ENCODE assay signal across 8 mouse cellular contexts in genomic region chr14:123626501-123627179, GRCm38 (mm10). TPM values are rescaled to one million over a fixed set of nuclear protein-coding genes. Genes with fewer than 3 reads are reported as not detected.
A peak's percentile ranks its signal among the peaks of the same experiment; 100 is the strongest.
DNase-seq lines count a peak whose midpoint lies in the region; ATAC-seq and TF ChIP-seq lines count a peak whose summit lies in the region.

Gene Nalcn, minus strand, starts transcription at chr14:123627144.

- H3K9me3 ChIP-seq in forebrain, postnatal 0 days (ENCODE audit: low read length): no peaks in the 10 kb centered on the region
- H3K9me3 ChIP-seq in intestine, embryonic 16.5 days (ENCODE audit: control insufficient read depth, low read length): no peaks in the 10 kb centered on the region
- no peaks in the 10 kb centered on the region for H3K9me3 ChIP-seq in liver, postnatal 0 days (ENCODE audit: low read length)
- H3K9me3 ChIP-seq in stomach, embryonic 14.5 days (ENCODE audit: control insufficient read depth, low read depth, low read length): no peaks in the 10 kb centered on the region
- H3K9me3 ChIP-seq in lung, postnatal 0 days (ENCODE audit: low read length): no peaks in the 10 kb centered on the region

- under 1% methylated on average over 47 of the region's 47 CpGs for WGBS in cerebellum, adult 2 months
- 3% methylated on average over 47 of the region's 47 CpGs for whole genome bisulfite sequencing in forebrain, postnatal 0 days
- WGBS in intestine, embryonic 16.5 days: under 1% methylated on average over 46 of the region's 47 CpGs
- WGBS in liver, postnatal 0 days (ENCODE audit: insufficient replicate concordance): 5% methylated on average over 29 of the region's 47 CpGs
- WGBS in stomach, embryonic 14.5 days: under 1% methylated on average over 47 of the region's 47 CpGs
- WGBS in lung, postnatal 0 days: 5% methylated on average over 42 of the region's 47 CpGs

- TF ChIP-seq POLR2A in cerebellum, adult 2 months (IDR thresholded peaks at IDR 0.05; ENCODE audit: borderline replicate concordance, insufficient read depth, low read length): 0 out of 2 replicates have a peak, but pooled peaks have one; percentile 20

- H3K4me1 ChIP-seq in cerebellum, adult 2 months (ENCODE audit: control insufficient read depth, insufficient read depth, low read length): no peaks in the 10 kb centered on the region
- 0 out of 2 replicates have a peak, but pooled peaks cover 4% of the 10 kb centered on the region for H3K4me1 ChIP-seq in forebrain, postnatal 0 days (ENCODE audit: insufficient read depth)
- H3K4me1 ChIP-seq in intestine, embryonic 16.5 days (ENCODE audit: control insufficient read depth, insufficient read depth, low read length): no peaks in the 10 kb centered on the region; the same call in 1 of the 2 replicates
- no peaks in the 10 kb centered on the region for H3K4me1 ChIP-seq in liver, postnatal 0 days (ENCODE audit: insufficient read depth)
- H3K4me1 ChIP-seq in stomach, embryonic 14.5 days (ENCODE audit: control insufficient read depth, insufficient read depth, low read length): no peaks in the 10 kb centered on the region
- H3K4me1 ChIP-seq in lung, postnatal 0 days (ENCODE audit: insufficient read depth, low read depth, low read length): no peaks in the 10 kb centered on the region

- peak within 1 kb of the TSS; percentile 68 for H3K4me3 ChIP-seq in cerebellum, adult 2 months (replicated peaks; ENCODE audit: insufficient read depth, low read depth, low read length)
- H3K4me3 ChIP-seq in forebrain, postnatal 0 days (ENCODE audit: low read depth, low read length): peak within 1 kb of the TSS; percentile 56
- H3K4me3 ChIP-seq in intestine, embryonic 16.5 days (ENCODE audit: low read length): peak within 1 kb of the TSS; percentile 49
- H3K4me3 ChIP-seq in liver, postnatal 0 days (ENCODE audit: low read depth, low read length): no peak within 1 kb of the TSS
- peak within 1 kb of the TSS; percentile 43 for H3K4me3 ChIP-seq in stomach, embryonic 14.5 days (ENCODE audit: low read depth, low read length)
- no peak within 1 kb of the TSS for H3K4me3 ChIP-seq in lung, postnatal 0 days (ENCODE audit: low read depth, low read length)

- no peaks in the 10 kb centered on the region for H3K27me3 ChIP-seq in cerebellum, adult 2 months (ENCODE audit: control insufficient read depth, insufficient read depth, low read length)
- no peaks in the 10 kb centered on the region for H3K27me3 ChIP-seq in forebrain, postnatal 0 days (ENCODE audit: insufficient read depth, low read length)
- peaks cover 12% of the 10 kb centered on the region for H3K27me3 ChIP-seq in intestine, embryonic 16.5 days (replicated peaks; ENCODE audit: control insufficient read depth, insufficient read depth, low read length)
- peaks cover 10% of the 10 kb centered on the region for H3K27me3 ChIP-seq in liver, postnatal 0 days (ENCODE audit: insufficient read depth, low read length)
- no peaks in the 10 kb centered on the region for H3K27me3 ChIP-seq in stomach, embryonic 14.5 days (ENCODE audit: control insufficient read depth, insufficient read depth, low read length)
- H3K27me3 ChIP-seq in lung, postnatal 0 days (replicated peaks; ENCODE audit: insufficient read depth, low read length): peaks cover 4% of the 10 kb centered on the region; the same call in 1 of the 2 replicates

- H3K27ac ChIP-seq in cerebellum, adult 2 months (ENCODE audit: insufficient read depth, low read length): peak within 1 kb of the TSS; percentile 88
- peak within 1 kb of the TSS; percentile 82 for H3K27ac ChIP-seq in forebrain, postnatal 0 days (ENCODE audit: low read depth, low read length)
- 0 out of 2 replicates have a peak within 1 kb of the TSS, but pooled peaks have one; percentile 12 for H3K27ac ChIP-seq in intestine, embryonic 16.5 days (ENCODE audit: low read length)
- no peak within 1 kb of the TSS for H3K27ac ChIP-seq in liver, postnatal 0 days (ENCODE audit: low read depth)
- H3K27ac ChIP-seq in stomach, embryonic 14.5 days (ENCODE audit: low read length): no peak within 1 kb of the TSS; the same call in 1 of the 2 replicates
- H3K27ac ChIP-seq in lung, postnatal 0 days (ENCODE audit: low read length): no peak within 1 kb of the TSS

- H3K9ac ChIP-seq in forebrain, postnatal 0 days: peak within 1 kb of the TSS; percentile 95
- H3K9ac ChIP-seq in intestine, embryonic 16.5 days (ENCODE audit: low read depth, low read length): peak within 1 kb of the TSS; percentile 54
- H3K9ac ChIP-seq in liver, postnatal 0 days (replicated peaks): no peak within 1 kb of the TSS
- peak within 1 kb of the TSS; percentile 29; the same call in 1 of the 2 replicates for H3K9ac ChIP-seq in stomach, embryonic 14.5 days (replicated peaks; ENCODE audit: low read depth, low read length)
- no peak within 1 kb of the TSS for H3K9ac ChIP-seq in lung, postnatal 0 days (replicated peaks; ENCODE audit: low read depth)

- TF ChIP-seq CTCF in cerebellum, adult 2 months (IDR thresholded peaks at IDR 0.05; ENCODE audit: borderline replicate concordance, insufficient read depth, low read depth, low read length): no peak
- TF ChIP-seq CTCF in forebrain, postnatal 0 days (IDR thresholded peaks at IDR 0.05; ENCODE audit: low read depth): no peak
- TF ChIP-seq CTCF in liver, postnatal 0 days (IDR thresholded peaks at IDR 0.05; ENCODE audit: low read depth): no peak
- no peak for TF ChIP-seq CTCF in lung, postnatal 0 days (IDR thresholded peaks at IDR 0.05)

- peak; percentile 7 for DNase-seq in gastrocnemius, postnatal 10 days
- no peak for DNase-seq in gastrocnemius, adult 8-10 months (ENCODE audit: low spot score in 2 of 2)
- peak; percentile 75 to 86 for DNase-seq in cerebellum, adult 2 months
- DNase-seq in forebrain, postnatal 0 days: peak; percentile 77
- DNase-seq in liver, postnatal 0 days: no peak
- no peak for DNase-seq in lung, postnatal 0 days (ENCODE audit: low spot score)

- H3K36me3 ChIP-seq in forebrain, postnatal 0 days (ENCODE audit: insufficient read depth): no peaks in the 10 kb centered on the region
- no peaks in the 10 kb centered on the region for H3K36me3 ChIP-seq in intestine, embryonic 16.5 days (ENCODE audit: control insufficient read depth, insufficient read depth, low read length)
- no peaks in the 10 kb centered on the region for H3K36me3 ChIP-seq in liver, postnatal 0 days (replicated peaks; ENCODE audit: insufficient read depth, low read length)
- no peaks in the 10 kb centered on the region for H3K36me3 ChIP-seq in stomach, embryonic 14.5 days (ENCODE audit: control insufficient read depth, insufficient read depth, low read length)
- no peaks in the 10 kb centered on the region for H3K36me3 ChIP-seq in lung, postnatal 0 days (ENCODE audit: insufficient read depth, low read length)

- peak within 1 kb of the TSS; percentile 94 for H3K4me2 ChIP-seq in forebrain, postnatal 0 days (ENCODE audit: low read depth)
- H3K4me2 ChIP-seq in intestine, embryonic 16.5 days (ENCODE audit: low read depth, low read length): peak within 1 kb of the TSS; percentile 60
- H3K4me2 ChIP-seq in liver, postnatal 0 days (ENCODE audit: low read depth, low read length): 0 out of 2 replicates have a peak within 1 kb of the TSS, but pooled peaks have one; percentile 9
- H3K4me2 ChIP-seq in stomach, embryonic 14.5 days (replicated peaks; ENCODE audit: low read depth, low read length): peak within 1 kb of the TSS; percentile 82
- H3K4me2 ChIP-seq in lung, postnatal 0 days (replicated peaks; ENCODE audit: low read depth, low read length): no peak within 1 kb of the TSS

- ATAC-seq in forebrain, postnatal 0 days: peak; percentile 91
- peak; percentile 75 for ATAC-seq in intestine, embryonic 16.5 days
- no peak for ATAC-seq in liver, postnatal 0 days
- ATAC-seq in stomach, embryonic 14.5 days (ENCODE audit: insufficient number of reproducible peaks, insufficient read depth, low FRiP score, low read depth): peak; percentile 75
- ATAC-seq in lung, postnatal 0 days: no peak

- TF ChIP-seq EP300 in liver, postnatal 0 days (IDR thresholded peaks at IDR 0.05; ENCODE audit: low read depth): no peak
- TF ChIP-seq EP300 in lung, postnatal 0 days (IDR thresholded peaks at IDR 0.05): no peak

RNA-seq across cellular contexts. Expression of gene Nalcn, which starts in this region (rescaled TPM):
- under 1 TPM; 0.42 to 0.43 TPM for total RNA-seq in gastrocnemius, postnatal 10 days (2021)
- under 1 TPM; 0.10 to 0.40 (median 0.25) TPM for total RNA-seq in gastrocnemius, adult 8-10 months (2022)
- 32.1 and 32.8 TPM in 2 replicates for polyA plus RNA-seq in cerebellum, adult 2 months (2012; rRNA removed)
- 32.4 and 44.3 TPM in 2 replicates for total RNA-seq in forebrain, postnatal 0 days (2014; rRNA removed)
- polyA plus RNA-seq in forebrain, postnatal 0 days (2015; fragmentation: Nextera tagmentation; extraction: Ambion mirVana): 5.1 and 9.7 TPM in 2 replicates
- 0.59 and 0.60 TPM in 2 replicates for polyA plus RNA-seq in intestine, embryonic 16.5 days (2015; fragmentation: Nextera tagmentation; extraction: Ambion mirVana)
- polyA plus RNA-seq in liver, postnatal 0 days (2015; fragmentation: Nextera tagmentation; extraction: Ambion mirVana): not detected in 2 replicates
- polyA plus RNA-seq in stomach, embryonic 14.5 days (2014; fragmentation: Nextera tagmentation; extraction: Ambion mirVana): 3.4 TPM in 2 replicates
- polyA plus RNA-seq in lung, postnatal 0 days (2015; fragmentation: Nextera tagmentation; extraction: Ambion mirVana): not detected in 2 replicates

Comparison
In these comparisons a context has a peak if more than half of its experiments do, and no peak if none do; other contexts are left out.
1. RNA of gene Nalcn (total RNA-seq): 32.4 to 44.3 TPM in forebrain, postnatal 0 days; 0.42 to 0.43 TPM in gastrocnemius, postnatal 10 days and 0.10 to 0.40 TPM in gastrocnemius, adult 8-10 months; every median in the first group is over 10 times any median in the second.
2. Peak in DNase-seq in gastrocnemius, postnatal 10 days; RNA of the gene not detected or under 1 TPM.
3. Peak in ATAC-seq, H3K4me3 ChIP-seq, H3K27ac ChIP-seq, H3K9ac ChIP-seq and H3K4me2 ChIP-seq in intestine, embryonic 16.5 days; RNA of the gene not detected or under 1 TPM.
4. DNase-seq: peak in cerebellum, adult 2 months (2 of 2) and forebrain, postnatal 0 days (single experiment); none in gastrocnemius, adult 8-10 months (0 of 2), liver, postnatal 0 days (single experiment) and lung, postnatal 0 days (single experiment).
5. H3K27ac ChIP-seq: peak in cerebellum, adult 2 months (single experiment) and forebrain, postnatal 0 days (single experiment); none in liver, postnatal 0 days (single experiment), stomach, embryonic 14.5 days (single experiment) and lung, postnatal 0 days (single experiment).
6. H3K4me3 ChIP-seq: peak in cerebellum, adult 2 months (single experiment), forebrain, postnatal 0 days (single experiment) and stomach, embryonic 14.5 days (single experiment); none in liver, postnatal 0 days (single experiment) and lung, postnatal 0 days (single experiment).
7. ATAC-seq: peak in forebrain, postnatal 0 days (single experiment) and stomach, embryonic 14.5 days (single experiment); none in liver, postnatal 0 days (single experiment) and lung, postnatal 0 days (single experiment).
8. H3K9ac ChIP-seq: peak in forebrain, postnatal 0 days (single experiment) and stomach, embryonic 14.5 days (single experiment); none in liver, postnatal 0 days (single experiment) and lung, postnatal 0 days (single experiment).